Mouse (Mus musculus) adrenal gland, adult 2 months (tissue): ENCODE data around the gene Hdac11. TPM values are rescaled to one million over a fixed set of nuclear protein-coding genes. Genes with fewer than 3 reads are reported as not detected.

ENCODE experiments used
- DNase-seq: peaks from one replicate; pipeline ENCODE4 v3.0.0; 2021
- polyA plus RNA-seq: library from polyadenylated mRNA; depleted of rRNA; stranded (reverse); fragments of >200 nt; gene quantifications from 2 replicates; pipeline ENCODE4 v1.2.3, GENCODE M21; 2012
- total RNA-seq, 2 experiments: library from RNA; stranded (reverse); gene quantifications; 2 replicates each; pipeline ENCODE4 v1.2.3; 2021

The Hdac11 gene
- total and polyA plus RNA-seq, 3 experiments, result 6.9 to 14.6 (median 8.1) TPM

- DNase-seq, result no peak
These were observed 19.0 kb upstream of the Hdac11 start for GRCm38 (mm10) chr6:91137343-91137956.

GRCm38 (mm10) chr6:91139846-91140245 is 16.6 kb upstream of the Hdac11 start:
- peak; percentile 71 for DNase-seq

- no peak for DNase-seq
These were observed 11.4 kb upstream of the Hdac11 start for GRCm38 (mm10) chr6:91145056-91145455.

GRCm38 (mm10) chr6:91145572-91145971 is 10.9 kb upstream of the Hdac11 start:
- peak; percentile 41 for DNase-seq

- no peak for DNase-seq
These were observed 9.9 kb upstream of the Hdac11 start for GRCm38 (mm10) chr6:91146443-91147151.

GRCm38 (mm10) chr6:91147152-91147770 is 9.2 kb upstream of the Hdac11 start:
- DNase-seq, result peak; percentile 30

GRCm38 (mm10) chr6:91152892-91153548 is 3.4 kb upstream of the Hdac11 start:
- DNase-seq, result no peak

GRCm38 (mm10) chr6:91153549-91154064 is 2.9 kb upstream of the Hdac11 start:
- DNase-seq, result no peak

GRCm38 (mm10) chr6:91154685-91155084 is 1.8 kb upstream of the Hdac11 start:
- DNase-seq, result no peak

- DNase-seq, result no peak
These were observed 1.2 kb upstream of the Hdac11 start for GRCm38 (mm10) chr6:91155286-91155685.

GRCm38 (mm10) chr6:91156062-91156461 is 403 bp upstream of the Hdac11 start:
- DNase-seq, result no peak

- no peak for DNase-seq
These were observed 739 bp downstream of the Hdac11 start for GRCm38 (mm10) chr6:91157237-91157570.

GRCm38 (mm10) chr6:91159047-91159446 is 2.6 kb downstream of the Hdac11 start:
- no peak for DNase-seq

GRCm38 (mm10) chr6:91160399-91160798 is 3.9 kb downstream of the Hdac11 start:
- peak; percentile 71 for DNase-seq

- no peak for DNase-seq
These were observed 4.5 kb downstream of the Hdac11 start for GRCm38 (mm10) chr6:91160976-91161375.

GRCm38 (mm10) chr6:91161506-91162235 is 5.2 kb downstream of the Hdac11 start:
- DNase-seq, result no peak

- no peak for DNase-seq
These were observed 5.8 kb downstream of the Hdac11 start for GRCm38 (mm10) chr6:91162314-91162713.

- no peak for DNase-seq
These were observed 6.9 kb downstream of the Hdac11 start for GRCm38 (mm10) chr6:91163195-91163911.

- DNase-seq, result no peak
These were observed 8.1 kb downstream of the Hdac11 start for GRCm38 (mm10) chr6:91164584-91164983.

- peak; percentile 62 for DNase-seq
These were observed 8.7 kb downstream of the Hdac11 start for GRCm38 (mm10) chr6:91165210-91165609.

GRCm38 (mm10) chr6:91167828-91168227 is 11.4 kb downstream of the Hdac11 start:
- DNase-seq, result no peak
